Mouse (Mus musculus): ENCODE results near the gene Prdm5. TPM values are rescaled to one million over a fixed set of nuclear protein-coding genes. Genes with fewer than 3 reads are reported as not detected.

The Prdm5 gene
- polyA plus RNA-seq, 1 experiment from 2014 or later: 8.4 TPM

DNA sequence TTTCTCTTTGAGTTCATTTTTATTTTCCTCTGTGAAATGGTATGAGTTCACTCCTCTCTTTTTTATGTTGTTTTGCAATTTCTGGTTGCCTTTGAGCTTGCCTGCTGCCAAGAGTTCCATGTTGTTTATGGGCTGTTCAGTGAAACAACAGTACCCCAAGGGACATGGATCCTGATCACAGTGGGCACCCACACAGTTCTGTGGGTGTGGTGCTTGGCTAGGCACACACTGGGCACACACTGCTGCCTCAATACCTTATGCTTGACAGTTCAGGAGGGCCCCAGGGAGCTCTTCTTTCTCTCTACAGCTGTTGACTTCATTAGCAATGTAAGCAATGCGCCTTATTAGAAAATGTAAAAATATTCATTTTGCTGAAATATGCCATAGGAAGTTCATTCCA, 110.0 kb downstream of the Prdm5 start:
- H3K9me3 ChIP-seq (replicated peaks): no peaks in the 10 kb centered on the region
- ATAC-seq: no peak
- H3K27me3 ChIP-seq: no peaks in the 10 kb centered on the region
- no peak overlapping the region for H3K4me3 ChIP-seq
- H3K9ac ChIP-seq: no peak overlapping the region
- H3K36me3 ChIP-seq (ENCODE audit: poor library complexity, severe bottlenecking): peaks cover 3% of the 10 kb centered on the region; the same call in 1 of the 2 replicates
- 98% methylated on average over 1 of the region's 1 CpGs for WGBS
- H3K4me1 ChIP-seq: no peaks in the 10 kb centered on the region
- H3K4me2 ChIP-seq: no peak overlapping the region
- H3K27ac ChIP-seq: no peak overlapping the region

DNA sequence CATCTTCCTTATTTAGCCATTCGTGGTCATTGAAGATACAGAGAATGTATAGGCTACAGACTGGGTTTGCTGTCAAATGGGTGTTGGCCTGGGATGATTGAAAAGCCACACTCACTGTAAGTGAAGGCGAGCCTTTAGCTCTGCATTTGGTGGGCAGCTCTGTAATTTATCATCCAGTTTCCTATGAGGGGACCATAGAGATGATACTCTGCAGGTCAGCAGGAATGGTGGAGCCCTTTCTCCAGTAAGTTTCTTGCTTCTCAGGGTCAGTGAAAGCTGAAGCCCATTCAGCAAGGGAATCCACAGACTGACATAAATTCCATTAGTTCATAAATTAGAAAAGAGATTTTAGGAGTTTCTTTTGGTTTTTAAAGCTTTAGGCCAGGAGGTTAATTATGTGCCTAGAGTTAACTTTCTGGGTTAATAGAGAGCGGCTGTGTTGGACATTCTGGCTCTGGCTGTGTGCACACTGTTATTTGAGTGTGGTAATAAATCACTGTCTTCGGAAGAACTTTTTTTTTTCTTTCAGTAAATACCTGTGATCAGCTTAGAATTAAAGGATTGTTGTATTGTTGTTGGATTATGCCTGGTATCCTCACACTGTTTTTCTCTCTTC, 113.4 kb downstream of the Prdm5 start:
- WGBS: 91% methylated on average over 4 of the region's 4 CpGs
- no peak overlapping the region for H3K9ac ChIP-seq
- H3K36me3 ChIP-seq (ENCODE audit: poor library complexity, severe bottlenecking): peaks cover 1% of the 10 kb centered on the region; the same call in 1 of the 2 replicates
- H3K27ac ChIP-seq: no peak overlapping the region
- H3K27me3 ChIP-seq: no peaks in the 10 kb centered on the region
- H3K4me1 ChIP-seq: no peaks in the 10 kb centered on the region
- H3K9me3 ChIP-seq (replicated peaks): no peaks in the 10 kb centered on the region
- no peak overlapping the region for H3K4me3 ChIP-seq
- ATAC-seq: no peak
- H3K4me2 ChIP-seq: no peak overlapping the region

DNA sequence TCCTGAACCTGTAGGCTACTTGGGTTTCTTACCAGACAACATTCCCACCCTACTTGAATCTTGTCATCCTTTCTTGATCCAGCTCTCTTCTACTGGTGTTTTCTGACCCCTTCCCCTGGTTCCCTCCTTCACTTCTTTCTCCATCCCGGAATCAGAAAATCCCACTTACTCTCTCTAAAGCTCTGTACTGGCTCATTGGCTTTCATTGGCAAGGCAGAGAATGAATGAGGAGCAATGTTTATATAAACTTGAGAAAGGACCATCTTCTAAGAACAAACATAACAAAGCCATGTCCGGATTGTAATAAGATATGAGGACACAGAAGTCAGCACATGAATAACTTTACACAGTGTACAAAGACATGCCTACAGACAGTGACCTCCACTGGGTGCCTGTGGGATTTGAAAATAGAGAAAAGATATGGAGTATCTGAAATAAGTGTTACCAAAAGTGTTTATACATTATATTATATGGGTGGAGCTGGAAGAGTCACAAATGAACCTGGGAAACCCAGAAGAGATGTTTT, 127.9 kb downstream of the Prdm5 start:
- Histone ChIP-seq H3K27ac (no peak overlapping the region), H3K4me1 (no peaks in the 10 kb centered on the region), H3K36me3 (ENCODE audit: poor library complexity, severe bottlenecking) (no peaks in the 10 kb centered on the region), H3K9ac (no peak overlapping the region), H3K9me3 (replicated peaks) (no peaks in the 10 kb centered on the region), H3K4me2 (no peak overlapping the region), H3K4me3 (no peak overlapping the region), H3K27me3 (no peaks in the 10 kb centered on the region)
- no peak for ATAC-seq
- 88% methylated on average over 2 of the region's 2 CpGs for WGBS

DNA sequence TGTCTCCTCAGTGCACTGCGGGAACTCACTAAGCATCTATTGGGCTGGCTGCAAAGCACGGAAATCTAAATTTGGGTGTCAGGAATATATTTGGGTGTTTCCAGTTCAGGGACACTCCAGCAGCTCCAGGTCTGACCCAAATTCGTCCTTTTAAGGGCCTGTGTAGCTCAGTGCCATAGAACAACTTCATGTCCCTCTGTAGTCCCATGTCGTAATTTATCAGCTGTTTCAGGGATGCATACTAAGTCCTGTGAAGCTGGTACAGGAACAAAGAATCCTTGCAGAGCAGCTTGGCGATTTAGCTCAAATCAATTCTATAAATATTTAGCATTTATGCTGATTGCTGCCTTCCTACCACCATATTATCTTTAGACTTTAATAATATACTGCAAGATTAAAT, 136.6 kb downstream of the Prdm5 start:
- H3K36me3 ChIP-seq (ENCODE audit: poor library complexity, severe bottlenecking): no peaks in the 10 kb centered on the region
- peaks cover under 1% of the 10 kb centered on the region; the same call in 1 of the 2 replicates for H3K27me3 ChIP-seq
- no peaks in the 10 kb centered on the region for H3K4me1 ChIP-seq
- H3K4me2 ChIP-seq: no peak overlapping the region
- no peaks in the 10 kb centered on the region for H3K9me3 ChIP-seq (replicated peaks)
- 0 out of 2 replicates have a peak, but pooled peaks have one; percentile 6 for ATAC-seq
- 76% methylated on average over 5 of the region's 5 CpGs for WGBS
- no peak overlapping the region for H3K9ac ChIP-seq
- no peak overlapping the region for H3K4me3 ChIP-seq
- no peak overlapping the region for H3K27ac ChIP-seq

DNA sequence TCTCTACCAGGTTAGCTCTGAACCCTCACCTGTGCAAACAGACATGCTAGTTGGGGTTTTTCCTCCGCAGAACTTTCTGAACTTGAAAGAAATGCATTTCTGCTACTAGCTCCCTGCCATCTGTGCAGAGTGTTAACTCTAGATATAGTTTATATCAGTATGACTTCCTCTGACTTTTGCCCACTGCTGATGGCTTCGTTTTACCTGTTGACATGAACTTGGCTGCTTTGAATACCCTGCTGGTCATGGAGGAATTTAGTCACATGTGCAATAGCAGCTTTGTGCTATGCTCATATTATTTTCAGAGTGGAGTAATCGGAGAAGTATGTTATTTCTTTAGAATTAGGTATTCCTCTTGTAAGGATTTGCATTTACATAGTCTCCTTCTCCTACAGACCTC, 142.9 kb downstream of the Prdm5 start:
- Histone ChIP-seq H3K9ac (no peak overlapping the region), H3K27ac (no peak overlapping the region), H3K27me3 (peaks cover 45% of the 10 kb centered on the region), H3K4me2 (no peak overlapping the region), H3K36me3 (ENCODE audit: poor library complexity, severe bottlenecking) (no peaks in the 10 kb centered on the region), H3K9me3 (replicated peaks) (no peaks in the 10 kb centered on the region), H3K4me1 (peaks cover 7% of the 10 kb centered on the region), H3K4me3 (no peak overlapping the region)
- WGBS: 88% methylated on average over 3 of the region's 3 CpGs
- ATAC-seq: no peak

DNA sequence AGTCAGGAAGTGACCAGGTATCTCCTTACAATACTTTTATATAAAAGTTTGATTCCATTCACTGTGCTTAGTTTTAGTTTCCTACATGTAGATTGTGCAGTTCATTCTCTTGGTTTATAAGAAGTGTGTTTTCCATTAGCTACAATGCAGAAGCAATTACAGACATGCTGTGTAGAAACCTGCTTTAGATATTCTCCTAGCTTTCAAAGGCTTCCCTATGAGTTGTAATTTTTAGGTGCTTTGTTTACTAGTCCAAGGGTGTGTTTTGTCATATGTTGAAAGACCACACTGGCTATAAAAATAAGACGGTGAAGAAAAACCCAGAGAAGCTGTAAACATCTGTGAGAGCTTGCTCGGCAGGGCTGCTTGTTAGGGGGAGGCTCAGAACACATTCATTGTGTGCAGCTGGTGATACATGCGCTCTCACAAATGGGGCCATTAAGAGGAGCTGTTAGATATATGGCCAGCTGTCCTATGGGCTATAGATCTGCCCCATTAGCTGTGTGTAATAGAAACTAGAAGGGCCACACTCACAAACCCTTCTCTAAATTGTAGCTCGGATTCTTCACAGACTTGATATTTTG, 144.8 kb downstream of the Prdm5 start:
- H3K4me3 ChIP-seq: no peak overlapping the region
- no peak overlapping the region for H3K27ac ChIP-seq
- peaks cover 55% of the 10 kb centered on the region for H3K27me3 ChIP-seq
- no peak overlapping the region for H3K9ac ChIP-seq
- H3K4me2 ChIP-seq: no peak overlapping the region
- peaks cover 7% of the 10 kb centered on the region for H3K4me1 ChIP-seq
- 62% methylated on average over 4 of the region's 4 CpGs for WGBS
- no peaks in the 10 kb centered on the region for H3K36me3 ChIP-seq (ENCODE audit: poor library complexity, severe bottlenecking)
- ATAC-seq: no peak
- H3K9me3 ChIP-seq (replicated peaks): no peaks in the 10 kb centered on the region

DNA sequence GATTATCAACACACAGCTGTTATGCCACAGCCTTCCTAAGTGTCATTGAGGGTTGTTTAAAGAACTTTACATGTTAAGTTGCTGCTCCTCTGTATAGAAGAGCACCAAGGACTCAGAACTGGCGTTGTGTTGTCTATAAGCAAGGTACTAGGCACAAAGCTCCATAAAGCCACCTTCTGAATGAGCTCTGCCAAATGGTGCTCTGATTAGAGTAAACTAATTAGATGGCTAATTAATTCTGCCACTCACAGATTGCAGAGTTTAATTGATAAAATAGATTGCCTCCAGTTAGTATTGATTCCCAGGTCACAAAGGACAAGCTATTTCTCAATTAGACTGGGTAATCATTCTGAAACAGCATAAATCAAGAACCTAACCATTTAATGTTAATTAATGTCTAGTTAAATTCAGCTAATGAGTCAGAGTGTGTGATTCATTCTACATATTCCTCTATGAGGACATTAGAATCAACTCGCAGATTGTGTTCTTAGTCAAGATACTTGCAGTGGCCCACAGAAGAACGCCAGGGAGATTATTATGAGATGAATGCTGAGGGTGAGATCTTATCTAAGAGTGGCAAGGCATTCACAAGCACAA, 147.0 kb downstream of the Prdm5 start:
- no peaks in the 10 kb centered on the region for H3K36me3 ChIP-seq (ENCODE audit: poor library complexity, severe bottlenecking)
- H3K9ac ChIP-seq: no peak overlapping the region
- no peak overlapping the region for H3K27ac ChIP-seq
- WGBS: 42% methylated on average over 3 of the region's 3 CpGs
- peak; percentile 66; the same call in 1 of the 2 replicates for ATAC-seq
- peaks cover 7% of the 10 kb centered on the region for H3K4me1 ChIP-seq
- H3K4me3 ChIP-seq: no peak overlapping the region
- H3K4me2 ChIP-seq: no peak overlapping the region
- H3K9me3 ChIP-seq (replicated peaks): no peaks in the 10 kb centered on the region
- peaks cover 58% of the 10 kb centered on the region for H3K27me3 ChIP-seq

DNA sequence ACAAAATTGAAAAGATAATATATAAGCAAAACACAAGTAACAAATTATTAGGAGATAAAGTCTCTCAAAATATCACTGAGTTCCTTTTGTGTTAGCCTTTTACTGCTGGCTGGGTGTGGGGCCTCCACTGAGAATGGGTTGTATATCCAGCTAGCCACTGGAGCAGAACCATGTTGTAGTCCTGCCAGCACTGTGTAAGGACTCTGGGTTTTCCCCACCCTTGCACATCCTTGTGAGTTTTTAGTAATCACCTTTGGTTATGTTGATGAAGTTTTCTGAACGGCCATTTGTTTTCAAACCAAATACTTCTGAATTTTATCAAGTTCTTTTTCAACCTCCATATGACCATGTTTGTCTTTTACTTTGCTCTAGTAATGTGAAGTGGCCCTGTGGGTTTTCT, 151.7 kb downstream of the Prdm5 start:
- Histone ChIP-seq H3K27me3 (peaks cover 29% of the 10 kb centered on the region), H3K4me2 (no peak overlapping the region), H3K9ac (no peak overlapping the region), H3K36me3 (ENCODE audit: poor library complexity, severe bottlenecking) (no peaks in the 10 kb centered on the region), H3K27ac (no peak overlapping the region), H3K4me1 (peaks cover 12% of the 10 kb centered on the region), H3K9me3 (replicated peaks) (no peaks in the 10 kb centered on the region), H3K4me3 (no peak overlapping the region)
- no peak for ATAC-seq
- WGBS: 95% methylated on average over 1 of the region's 1 CpGs

DNA sequence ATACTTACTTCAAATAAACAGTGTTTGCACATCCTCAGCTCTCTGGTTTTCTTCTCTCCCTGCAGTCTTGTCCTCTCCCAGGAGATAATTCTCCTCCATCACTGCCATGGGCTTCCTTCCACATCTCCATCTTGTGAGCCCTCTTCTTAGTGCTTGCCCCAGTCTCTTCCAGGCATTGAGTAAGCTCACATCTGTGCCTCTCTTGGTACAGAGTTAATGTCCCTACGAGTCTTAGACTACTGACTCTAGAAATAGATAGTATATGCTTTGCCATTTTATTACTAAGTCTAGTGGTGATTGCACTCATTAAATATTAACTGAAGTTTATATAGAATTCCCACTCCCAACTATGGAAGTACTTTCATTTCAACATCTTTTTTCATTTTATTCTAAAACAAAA, 154.0 kb downstream of the Prdm5 start:
- Histone ChIP-seq H3K4me3 (no peak overlapping the region), H3K9me3 (replicated peaks) (no peaks in the 10 kb centered on the region), H3K36me3 (ENCODE audit: poor library complexity, severe bottlenecking) (no peaks in the 10 kb centered on the region), H3K4me1 (peaks cover 6% of the 10 kb centered on the region), H3K27ac (no peak overlapping the region), H3K9ac (no peak overlapping the region), H3K27me3 (peaks cover 15% of the 10 kb centered on the region), H3K4me2 (no peak overlapping the region)
- WGBS: 39% methylated on average over 1 of the region's 1 CpGs
- no peak for ATAC-seq

DNA sequence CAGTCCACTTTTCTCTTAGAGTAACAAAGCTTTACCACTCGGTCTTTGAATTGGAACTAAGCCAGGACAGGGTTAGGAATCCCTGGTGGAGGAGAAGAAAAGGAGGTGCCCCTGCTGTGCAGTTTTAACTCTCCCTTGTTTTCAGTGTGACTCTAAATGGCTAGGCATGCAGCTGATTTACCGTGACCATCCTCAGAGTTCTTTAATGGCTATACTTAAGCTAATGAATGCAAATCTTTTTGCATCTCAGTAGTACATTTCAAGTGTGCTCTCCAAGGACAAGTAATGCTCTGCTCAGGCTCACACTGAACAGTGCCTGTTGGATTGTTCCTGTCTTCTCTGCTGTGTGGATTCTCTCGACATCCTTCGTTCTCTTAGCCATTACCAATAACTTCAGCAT, 154.4 kb downstream of the Prdm5 start:
- peaks cover 14% of the 10 kb centered on the region; the same call in 1 of the 2 replicates for H3K27me3 ChIP-seq
- ATAC-seq: no peak; the same call in 1 of the 2 replicates
- no peak overlapping the region for H3K4me2 ChIP-seq
- no peak overlapping the region for H3K9ac ChIP-seq
- no peaks in the 10 kb centered on the region for H3K36me3 ChIP-seq (ENCODE audit: poor library complexity, severe bottlenecking)
- WGBS: 9% methylated on average over 4 of the region's 4 CpGs
- H3K27ac ChIP-seq: no peak overlapping the region
- no peaks in the 10 kb centered on the region for H3K9me3 ChIP-seq (replicated peaks)
- no peak overlapping the region for H3K4me3 ChIP-seq
- H3K4me1 ChIP-seq: peaks cover 6% of the 10 kb centered on the region

DNA sequence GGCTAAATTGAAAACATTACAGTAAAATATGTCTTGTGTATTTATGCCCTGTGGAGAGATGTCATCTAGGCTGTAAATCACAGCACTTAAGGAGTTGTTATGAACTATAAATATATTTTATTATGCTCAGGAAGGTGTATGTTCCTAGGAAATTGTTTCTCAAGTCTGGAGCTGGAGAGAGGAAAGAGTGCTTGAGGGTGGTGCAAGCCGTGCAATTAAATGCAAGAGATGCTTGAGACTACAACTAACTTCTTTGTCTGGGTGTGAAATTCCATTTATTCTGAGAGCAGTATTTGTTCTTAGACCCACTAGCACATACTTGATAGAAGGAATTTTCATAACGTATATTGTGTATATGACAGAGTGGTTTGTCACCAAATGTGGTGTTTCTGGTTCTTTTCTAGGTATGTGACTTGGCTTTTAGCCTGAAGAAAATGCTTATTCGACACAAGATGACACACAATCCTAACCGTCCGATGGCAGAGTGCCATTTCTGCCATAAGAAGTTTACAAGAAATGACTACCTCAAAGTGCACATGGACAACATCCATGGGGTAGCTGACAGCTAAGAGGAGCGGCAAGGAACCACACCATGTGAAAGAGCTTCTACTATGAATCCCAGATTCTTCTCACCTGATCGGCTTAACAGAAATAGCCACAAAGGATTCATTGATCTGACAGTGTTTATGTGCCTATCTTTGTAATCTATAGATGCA, 156.9 kb downstream of the Prdm5 start:
- H3K9me3 ChIP-seq (replicated peaks): no peaks in the 10 kb centered on the region
- H3K4me2 ChIP-seq: no peak overlapping the region
- no peak overlapping the region for H3K27ac ChIP-seq
- peaks cover 6% of the 10 kb centered on the region for H3K4me1 ChIP-seq
- H3K9ac ChIP-seq: no peak overlapping the region
- H3K27me3 ChIP-seq: peaks cover 7% of the 10 kb centered on the region; the same call in 1 of the 2 replicates
- no peak for ATAC-seq
- WGBS: 90% methylated on average over 7 of the region's 7 CpGs
- no peak overlapping the region for H3K4me3 ChIP-seq
- no peaks in the 10 kb centered on the region for H3K36me3 ChIP-seq (ENCODE audit: poor library complexity, severe bottlenecking)

DNA sequence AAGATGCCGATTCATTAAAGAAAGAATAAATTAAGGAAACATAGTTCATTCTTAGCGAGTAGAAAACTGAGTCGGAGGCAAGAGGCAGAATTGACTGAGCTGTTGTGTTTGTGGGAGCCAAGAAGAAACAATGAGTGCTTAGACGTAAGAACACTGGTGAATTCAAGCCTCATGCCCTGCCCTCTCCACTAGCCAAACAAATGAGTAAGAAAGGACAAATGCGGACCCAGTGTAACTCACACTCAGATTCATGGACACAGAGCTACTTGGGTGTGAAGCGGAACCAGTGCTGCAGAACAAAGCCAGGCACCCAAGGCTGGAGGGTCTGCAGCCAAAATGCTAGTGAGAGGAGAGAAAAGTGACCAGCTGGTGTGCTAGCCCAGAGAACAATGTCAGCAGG, 171.7 kb downstream of the Prdm5 start:
- no peak overlapping the region for H3K4me2 ChIP-seq
- no peak overlapping the region for H3K4me3 ChIP-seq
- no peaks in the 10 kb centered on the region for H3K9me3 ChIP-seq (replicated peaks)
- 64% methylated on average over 6 of the region's 6 CpGs for WGBS
- H3K27me3 ChIP-seq: no peaks in the 10 kb centered on the region
- no peak overlapping the region for H3K9ac ChIP-seq
- ATAC-seq: no peak
- H3K36me3 ChIP-seq (ENCODE audit: poor library complexity, severe bottlenecking): no peaks in the 10 kb centered on the region
- no peak overlapping the region for H3K27ac ChIP-seq
- H3K4me1 ChIP-seq: no peaks in the 10 kb centered on the region

All from forebrain, embryonic 13.5 days (tissue).